Mouse (Mus musculus) testis, adult 2 months (tissue): ENCODE data around the gene Cxcl17. TPM values are rescaled to one million over a fixed set of nuclear protein-coding genes. Genes with fewer than 3 reads are reported as not detected.
A peak's percentile ranks its signal among the peaks of the same experiment; 100 is the strongest.
"Not testable (repeated sequence)": the region's sequence is repeated elsewhere in the genome, so short reads cannot be mapped to it uniquely, and the experiment has no call there.

Experiments used
- H3K27ac ChIP-seq: fragments of 200-500 bp; 2 replicates; pipeline ENCODE4 v1.5.1; 2012; ENCODE audit warnings: low read depth, low read length; ENCODE audit not compliant: control insufficient read depth, insufficient read depth
- H3K27me3 ChIP-seq: fragments of 200-500 bp; 2 replicates; pipeline ENCODE4 v1.6.1; 2012; ENCODE audit warnings: mild to moderate bottlenecking, low read length, moderate library complexity; ENCODE audit not compliant: control insufficient read depth, insufficient read depth
- H3K36me3 ChIP-seq: fragments of 200-500 bp; 2 replicates; pipeline ENCODE4 v1.6.1; 2012; ENCODE audit warnings: mild to moderate bottlenecking, low read length; ENCODE audit not compliant: control insufficient read depth, insufficient read depth
- H3K4me1 ChIP-seq: fragments of 200-500 bp; 2 replicates; pipeline ENCODE4 v1.6.1; 2012; ENCODE audit warnings: low read length; ENCODE audit not compliant: control insufficient read depth, insufficient read depth
- H3K4me3 ChIP-seq: fragments of 200-500 bp; 2 replicates; pipeline ENCODE4 v1.5.1; 2012; ENCODE audit warnings: low read depth, mild to moderate bottlenecking, low read length, moderate library complexity, mixed read lengths; ENCODE audit not compliant: control insufficient read depth
- CTCF ChIP-seq: fragments of 200-500 bp; IDR thresholded peaks from 2 replicates; pipeline ENCODE4 v1.5.1; 2012; ENCODE audit warnings: low read depth, mild to moderate bottlenecking, inconsistent platforms, low read length, moderate library complexity; ENCODE audit not compliant: control insufficient read depth, insufficient read depth, insufficient replicate concordance
- POLR2A ChIP-seq: fragments of 200-500 bp; IDR thresholded peaks from 2 replicates; pipeline ENCODE4 v1.6.1; 2012; ENCODE audit warnings: low read depth, mild to moderate bottlenecking, inconsistent platforms, low read length, moderate library complexity; ENCODE audit not compliant: control insufficient read depth
- polyA plus RNA-seq: library from polyadenylated mRNA; depleted of rRNA; stranded (reverse); fragments of >200 nt; gene quantifications from 2 replicates; pipeline ENCODE4 v1.2.3, GENCODE M21; 2012

Gene Cxcl17
- polyA plus RNA-seq, 1 experiment: not detected

- Histone ChIP-seq H3K4me1 (no peaks in the 10 kb centered on the region), H3K27ac (no peak overlapping the region), H3K27me3 (no peaks in the 10 kb centered on the region), H3K36me3 (peaks cover 2% of the 10 kb centered on the region; the same call in 1 of the 2 replicates), H3K4me3 (no peak overlapping the region)
- TF ChIP-seq POLR2A: no peak
- no peak for TF ChIP-seq CTCF
Measured at GRCm38 (mm10) chr7:25406468-25406867, 6.2 kb downstream of the Cxcl17 start.

DNA sequence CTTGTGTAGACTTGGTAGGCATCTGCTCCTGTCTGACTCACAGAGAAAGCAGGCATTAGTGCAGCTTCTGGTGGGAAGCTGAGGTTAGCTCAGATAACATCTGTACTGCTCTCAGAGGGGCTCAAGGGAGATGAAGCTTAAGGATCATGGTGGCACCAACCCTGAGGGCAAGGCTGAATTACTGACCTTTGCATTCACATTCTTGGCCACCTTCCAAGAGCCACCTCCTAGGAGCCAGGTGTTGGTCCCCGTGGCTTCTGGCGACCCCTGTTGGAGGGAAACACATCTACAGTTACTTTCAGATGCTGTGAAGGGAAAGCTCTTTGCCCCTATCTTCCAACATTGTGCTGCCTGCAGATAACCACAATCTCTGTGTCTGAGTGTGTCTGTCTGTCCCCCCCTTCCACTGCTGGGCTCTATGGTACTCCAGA lies 10.0 kb downstream of the Cxcl17 start:
- Histone ChIP-seq H3K4me3 (no peak overlapping the region), H3K27me3 (no peaks in the 10 kb centered on the region), H3K4me1 (no peaks in the 10 kb centered on the region), H3K27ac (no peak overlapping the region), H3K36me3 (peaks cover 2% of the 10 kb centered on the region; the same call in 1 of the 2 replicates)
- TF ChIP-seq CTCF (peak; percentile 28; the same call in 1 of the 2 replicates), POLR2A (no peak)

DNA sequence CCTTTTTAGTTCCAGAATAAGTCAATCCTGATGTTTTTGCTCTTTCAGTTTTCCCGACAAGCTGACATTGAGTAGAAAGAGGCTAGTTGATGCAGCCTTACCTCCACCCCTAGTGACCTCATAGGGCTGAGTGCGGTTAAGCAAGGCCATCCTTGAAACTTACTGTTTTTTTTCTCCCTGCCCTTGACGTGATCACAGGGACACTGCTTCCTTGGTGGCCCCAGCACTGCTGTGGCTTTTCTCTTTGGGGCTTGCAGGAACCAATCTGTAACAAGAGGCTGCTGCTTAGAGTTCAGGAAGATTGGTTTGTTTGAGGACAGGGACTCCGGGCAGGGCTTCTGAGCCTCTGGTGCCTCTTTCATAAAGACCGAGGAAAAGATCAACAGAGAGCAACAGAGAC lies 10.7 kb downstream of the Cxcl17 start:
- Histone ChIP-seq H3K27ac (peak overlapping the region; percentile 25; the same call in 1 of the 2 replicates), H3K4me1 (no peaks in the 10 kb centered on the region)
- no peak for TF ChIP-seq CTCF
- no peak; the same call in 1 of the 2 replicates for TF ChIP-seq POLR2A

DNA sequence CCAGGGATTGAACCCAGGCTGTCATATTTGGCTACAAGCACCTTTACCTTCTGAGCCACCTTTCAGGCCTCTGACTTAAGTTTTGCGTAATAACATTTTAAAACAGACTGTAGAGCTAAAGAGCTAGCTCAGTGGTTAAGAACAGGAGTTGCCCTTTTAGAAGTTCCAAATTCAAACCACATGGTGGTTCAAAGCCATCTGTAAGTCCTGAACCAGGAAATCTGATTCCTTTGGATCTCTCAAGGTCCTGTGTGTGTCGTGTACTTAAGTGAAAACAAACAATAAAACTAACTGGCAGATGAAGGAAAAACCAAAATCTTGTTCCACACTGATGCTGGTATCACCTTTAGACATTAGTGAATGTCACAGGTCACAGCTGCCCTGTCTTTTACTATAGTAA lies 11.1 kb downstream of the Cxcl17 start:
- Histone ChIP-seq H3K36me3 (peaks cover 2% of the 10 kb centered on the region), H3K27ac (no peak overlapping the region), H3K27me3 (no peaks in the 10 kb centered on the region), H3K4me1 (peaks cover under 1% of the 10 kb centered on the region; the same call in 1 of the 2 replicates), H3K4me3 (no peak overlapping the region)
- no peak for TF ChIP-seq POLR2A
- no peak for TF ChIP-seq CTCF

More for the DNA sequence above, 10.7 kb downstream of the Cxcl17 start:
- H3K4me3 ChIP-seq: no peak overlapping the region
- H3K36me3 ChIP-seq: peaks cover 2% of the 10 kb centered on the region
- no peaks in the 10 kb centered on the region for H3K27me3 ChIP-seq

- peak overlapping the region; percentile 44; the same call in 1 of the 2 replicates for H3K4me3 ChIP-seq
- not testable (repeated sequence) for H3K4me1 ChIP-seq, H3K36me3 ChIP-seq, H3K27ac ChIP-seq, H3K27me3 ChIP-seq
Measured at GRCm38 (mm10) chr7:25399028-25399427, 13.7 kb downstream of the Cxcl17 start.

DNA sequence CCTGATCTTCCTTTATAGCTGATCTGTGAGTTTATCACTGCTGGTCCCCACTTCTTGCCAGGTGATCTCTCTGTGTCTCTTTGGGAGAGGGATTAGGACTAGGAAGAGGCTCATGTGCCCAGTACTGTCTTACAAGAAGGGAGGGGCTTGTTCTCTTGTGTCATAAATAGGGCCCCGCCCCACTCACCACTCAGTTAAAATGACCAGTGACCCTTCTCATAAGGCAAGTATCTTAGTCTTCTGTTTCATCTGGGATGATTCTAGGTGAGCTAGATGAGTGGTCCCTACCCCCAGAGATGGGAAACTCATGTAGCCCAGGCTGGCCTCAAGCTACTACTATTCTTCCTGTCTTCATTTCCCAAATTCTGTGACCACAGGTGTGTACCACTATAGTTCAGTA lies 14.1 kb downstream of the Cxcl17 start, which contains the start of gene Lipe:
Lipe (minus strand) TSS at position 101 of the 400 bp plus-strand sequence.
- Histone ChIP-seq H3K36me3 (no peaks in the 10 kb centered on the region; the same call in 1 of the 2 replicates), H3K4me1 (peaks cover 5% of the 10 kb centered on the region), H3K27me3 (no peaks in the 10 kb centered on the region), H3K27ac (peak within 1 kb of the TSS; percentile 96; the same call in 1 of the 2 replicates), H3K4me3 (peak within 1 kb of the TSS; percentile 98)
- TF ChIP-seq POLR2A (no peak), CTCF (no peak)

DNA sequence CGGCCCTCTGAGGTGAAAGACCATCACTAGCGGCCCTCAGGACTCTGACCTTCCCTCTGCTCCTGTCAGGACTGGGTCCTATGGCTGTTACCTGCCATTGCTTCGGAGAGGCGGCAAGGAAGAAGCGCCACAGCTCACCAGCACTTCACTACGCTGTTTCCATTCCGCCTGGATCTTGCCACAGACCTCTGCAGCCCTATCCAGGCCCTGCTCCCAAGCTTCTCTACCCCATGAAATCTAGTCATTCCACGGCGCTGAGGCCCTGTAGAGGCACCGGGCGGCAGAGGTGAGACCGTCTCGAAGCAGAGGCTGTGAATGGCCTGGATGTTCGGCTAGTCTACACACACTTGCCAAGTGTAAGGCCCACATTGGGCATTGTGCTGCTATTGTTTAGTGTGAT lies 16.1 kb downstream of the Cxcl17 start:
- TF ChIP-seq CTCF (no peak), POLR2A (peak; percentile 48; the same call in 1 of the 2 replicates)
- Histone ChIP-seq H3K36me3 (no peaks in the 10 kb centered on the region; the same call in 1 of the 2 replicates), H3K4me3 (peak overlapping the region; percentile 98), H3K27ac (peak overlapping the region; percentile 96), H3K27me3 (no peaks in the 10 kb centered on the region), H3K4me1 (peaks cover 5% of the 10 kb centered on the region)
